Mouse (Mus musculus): ENCODE results near the gene Rnf113a2. TPM values are rescaled to one million over a fixed set of nuclear protein-coding genes. Genes with fewer than 3 reads are reported as not detected.

Gene Rnf113a2
- total RNA-seq, 2 experiments from 2014 or later = 5.8 to 6.7 TPM

DNA sequence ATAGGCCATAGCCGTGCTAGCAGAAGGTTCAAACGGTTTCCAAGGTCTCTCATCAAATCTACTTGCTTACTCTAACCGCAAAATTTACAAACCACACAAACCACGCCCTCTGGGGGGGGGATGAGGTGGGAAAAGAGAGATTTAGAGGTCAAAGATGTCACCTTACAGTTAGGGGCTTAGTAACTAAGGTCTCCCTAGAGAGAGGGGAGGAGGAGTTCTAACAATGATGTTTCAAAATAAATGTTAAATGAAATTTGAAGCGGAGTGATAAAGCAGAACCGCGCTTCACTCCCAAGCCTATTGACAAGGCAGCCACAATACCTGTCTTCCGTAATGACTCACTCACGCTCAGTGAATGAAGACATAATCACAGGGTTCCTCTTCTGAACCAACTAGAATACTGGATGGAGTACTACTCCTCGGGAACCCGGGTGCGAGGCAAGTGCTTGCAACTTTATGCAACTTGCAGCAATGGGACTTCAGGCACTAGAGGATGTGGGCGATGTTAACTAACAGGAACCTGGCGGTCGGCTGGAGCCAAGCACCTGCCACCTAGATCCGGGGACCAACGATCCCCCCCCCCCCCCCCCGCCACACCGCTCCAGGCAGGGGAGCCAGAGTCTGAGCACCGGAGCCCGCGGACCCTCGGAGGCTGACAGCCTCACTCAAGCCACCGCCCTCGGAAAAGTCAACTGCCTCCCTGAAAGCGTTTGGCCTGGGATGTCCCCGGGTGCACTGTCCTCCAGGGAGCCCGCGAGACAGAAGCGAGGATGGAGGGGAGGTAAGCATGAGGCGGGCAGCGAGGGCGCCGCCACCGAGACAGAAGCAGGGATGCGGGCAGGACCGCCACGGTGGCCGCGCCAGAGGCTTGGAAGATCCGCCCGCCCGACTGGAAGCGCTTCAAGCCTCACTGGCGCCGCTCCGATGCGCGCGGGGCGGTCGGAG lies 8.8 kb upstream of the Rnf113a2 start:
- intact Hi-C loops (cut with DNase I) = no loop called here
- no peak for DNase-seq

DNA sequence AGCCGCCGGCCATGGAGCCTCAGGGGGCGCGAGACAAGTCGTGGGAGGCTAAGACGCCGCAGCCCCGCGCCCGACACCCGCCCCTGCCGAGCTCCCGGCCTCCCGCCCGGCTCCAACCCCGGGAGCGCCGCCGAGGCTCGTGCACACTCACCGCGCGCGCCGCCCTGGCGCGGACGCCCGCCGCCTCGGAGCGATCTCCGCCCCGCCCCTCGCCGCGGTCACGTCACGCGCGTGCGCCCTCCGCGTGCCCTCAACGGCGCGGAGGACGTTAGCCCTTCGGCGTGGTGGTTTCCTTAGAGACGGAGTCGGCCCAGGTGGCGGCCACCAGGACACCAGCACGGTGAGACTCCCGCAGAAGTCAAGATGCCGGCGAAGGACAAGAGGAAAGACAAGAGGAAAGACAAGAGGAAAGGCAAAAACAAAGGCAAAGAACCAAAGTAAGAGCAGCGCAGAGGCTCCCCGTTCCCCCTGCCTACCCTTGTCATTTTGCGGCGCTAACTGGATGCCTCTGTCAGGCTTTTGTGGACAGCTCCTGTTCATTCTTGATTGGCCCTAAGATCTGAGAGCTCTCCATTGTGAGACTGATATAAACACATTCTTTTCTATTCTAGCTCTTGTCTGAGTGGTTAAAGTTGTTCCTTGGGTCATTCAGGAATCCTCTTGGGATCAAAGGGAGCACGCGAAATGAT lies 8.0 kb upstream of the Rnf113a2 start, which contains the start of the genes Entpd5 and Bbof1:
TSS of gene Entpd5 (minus strand) at position 211 of the 689 bp plus-strand sequence.
TSS of gene Bbof1 (plus strand) at position 253 of the 689 bp plus-strand sequence.
- intact Hi-C loops (cut with DNase I) = no loop called here
- DNase-seq = peak; percentile 85 to 86

DNA sequence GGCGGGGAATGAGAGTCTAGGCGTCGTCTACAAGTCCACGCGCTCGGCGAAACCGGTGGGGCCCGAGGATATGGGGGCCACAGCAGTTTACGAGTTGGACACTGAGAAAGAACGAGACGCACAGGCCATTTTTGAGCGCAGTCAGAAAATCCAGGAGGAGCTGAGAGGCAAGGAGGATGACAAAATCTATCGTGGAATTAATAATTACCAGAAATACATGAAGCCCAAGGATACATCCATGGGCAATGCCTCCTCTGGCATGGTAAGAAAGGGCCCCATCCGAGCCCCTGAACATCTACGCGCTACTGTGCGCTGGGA lies 568 bp downstream of the Rnf113a2 start:
- DNase-seq = no peak
- intact Hi-C loops (cut with DNase I) = loop anchor here (5.0 kb wide), 1 partner anchor 35 kb away; the partner anchor contains the start of genes Aldh6a1 and Lin52

DNA sequence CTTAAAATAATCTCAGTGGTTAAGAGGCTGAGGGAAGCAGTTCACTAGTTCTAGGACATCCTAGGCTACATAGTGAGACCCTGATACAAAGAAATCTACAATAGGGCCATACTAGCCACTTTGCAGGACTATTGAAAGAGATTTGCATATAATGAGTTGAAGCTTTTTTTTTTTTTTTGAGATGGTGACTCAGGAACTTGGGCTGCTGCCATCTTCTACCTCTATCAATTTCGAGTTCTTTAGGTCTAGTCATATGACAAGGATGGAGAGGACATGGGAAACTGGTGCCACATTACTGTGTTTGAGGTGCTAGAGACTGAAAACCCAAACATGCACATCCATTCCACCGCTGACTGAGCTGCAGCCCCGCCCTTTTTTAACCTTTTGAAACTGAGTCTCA lies 7.0 kb downstream of the Rnf113a2 start:
- intact Hi-C loops (cut with DNase I) = no loop called here

DNA sequence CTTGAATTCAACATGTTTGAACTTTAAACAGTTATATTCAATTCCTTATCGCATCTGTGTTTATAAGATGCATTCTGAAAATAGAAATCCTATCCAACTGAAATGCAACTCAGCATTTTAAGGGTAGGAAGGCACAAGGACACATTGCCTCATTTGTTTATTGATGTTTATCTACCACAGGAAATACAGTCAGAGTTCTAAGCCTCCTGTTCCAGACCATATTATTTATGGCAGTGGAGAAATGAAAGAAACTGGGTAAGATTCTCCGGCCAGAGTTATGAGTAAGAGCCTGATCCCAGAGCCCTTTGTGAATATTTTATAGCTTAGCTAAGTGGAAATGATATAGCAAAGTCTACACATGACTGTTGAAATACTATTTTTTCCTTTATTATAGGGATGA lies 12.8 kb downstream of the Rnf113a2 start:
- intact Hi-C loops (cut with DNase I) = no loop called here
- DNase-seq = no peak

More for the DNA sequence above, 7.0 kb downstream of the Rnf113a2 start:
- DNase-seq = no peak

DNA sequence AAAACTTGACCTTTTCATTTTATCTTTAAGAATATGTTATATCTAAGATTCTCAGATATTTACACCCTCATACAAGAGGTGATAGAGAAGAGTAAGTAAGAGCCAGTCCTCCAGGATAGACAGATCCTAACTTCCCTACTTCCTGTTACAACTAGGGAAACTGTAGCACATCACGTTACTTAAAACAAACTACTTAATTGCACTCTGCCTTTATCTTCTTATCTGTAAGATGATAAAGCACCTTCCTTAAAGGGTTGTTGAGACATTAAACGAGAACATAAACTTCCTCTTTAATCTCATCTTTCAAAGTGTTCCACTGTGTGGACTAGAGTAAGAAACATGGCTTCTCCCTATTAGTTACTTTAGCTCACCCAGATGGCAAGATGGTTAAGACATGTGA lies 21.7 kb downstream of the Rnf113a2 start:
- intact Hi-C loops (cut with DNase I) = no loop called here
- no peak for DNase-seq

DNA sequence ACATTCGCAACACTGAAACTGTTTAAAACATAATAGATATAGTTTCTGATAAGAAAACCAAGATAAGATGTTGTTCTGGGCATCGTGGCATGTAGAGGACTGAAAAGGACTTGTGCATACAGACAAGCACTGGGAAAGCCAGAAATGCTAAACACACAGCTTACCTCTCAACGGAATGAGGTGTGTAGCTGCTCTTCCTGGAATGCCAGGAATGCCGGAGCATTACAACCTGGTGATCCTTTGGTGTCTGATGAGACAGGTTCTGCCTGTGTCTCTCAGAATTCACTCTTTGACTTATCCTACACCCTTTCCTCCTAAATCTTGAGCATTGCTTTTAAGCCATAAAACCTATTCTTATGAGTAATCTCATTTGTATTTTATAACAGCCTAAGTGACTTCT lies 25.5 kb downstream of the Rnf113a2 start:
- DNase-seq = no peak
- intact Hi-C loops (cut with DNase I) = no loop called here

DNA sequence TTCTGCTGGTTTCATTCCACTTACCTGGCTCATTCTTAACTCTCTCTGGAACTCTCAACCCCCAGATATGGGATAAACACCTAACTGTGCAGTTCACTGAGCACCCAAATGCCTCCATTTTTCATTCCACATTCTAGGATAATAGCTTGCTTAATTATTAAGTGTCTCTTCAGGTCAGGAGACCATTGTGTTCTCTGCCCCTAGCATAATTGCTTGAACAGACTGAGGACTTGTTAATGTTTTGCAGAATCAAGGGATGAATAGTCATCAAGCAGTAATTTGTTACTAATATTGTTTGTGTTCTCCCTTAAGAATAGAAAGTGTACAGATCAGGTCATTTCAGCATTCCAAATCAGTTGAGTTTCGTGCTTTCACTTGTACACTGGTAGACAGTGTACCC lies 30.4 kb downstream of the Rnf113a2 start:
- intact Hi-C loops (cut with DNase I) = no loop called here
- DNase-seq = no peak

DNA sequence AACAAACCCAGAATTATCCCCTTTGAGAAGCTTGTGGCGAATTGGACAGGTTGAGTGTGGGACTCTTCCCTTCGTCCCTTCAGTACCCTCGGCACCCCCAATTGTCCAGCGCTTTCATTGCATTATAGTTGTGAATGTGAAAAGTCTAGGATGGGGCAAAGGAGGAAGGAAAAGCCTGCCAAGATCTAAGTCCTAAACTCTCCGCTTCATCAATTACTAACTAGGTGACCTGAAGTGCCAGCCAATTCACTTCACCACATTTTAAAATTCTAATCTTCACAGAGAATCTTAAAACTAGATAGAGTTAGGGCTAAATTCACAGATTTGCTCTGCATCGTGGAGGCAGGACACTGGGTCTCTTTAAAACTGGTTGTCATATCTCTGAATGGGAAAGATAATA lies 31.2 kb downstream of the Rnf113a2 start:
- intact Hi-C loops (cut with DNase I) = no loop called here

DNA sequence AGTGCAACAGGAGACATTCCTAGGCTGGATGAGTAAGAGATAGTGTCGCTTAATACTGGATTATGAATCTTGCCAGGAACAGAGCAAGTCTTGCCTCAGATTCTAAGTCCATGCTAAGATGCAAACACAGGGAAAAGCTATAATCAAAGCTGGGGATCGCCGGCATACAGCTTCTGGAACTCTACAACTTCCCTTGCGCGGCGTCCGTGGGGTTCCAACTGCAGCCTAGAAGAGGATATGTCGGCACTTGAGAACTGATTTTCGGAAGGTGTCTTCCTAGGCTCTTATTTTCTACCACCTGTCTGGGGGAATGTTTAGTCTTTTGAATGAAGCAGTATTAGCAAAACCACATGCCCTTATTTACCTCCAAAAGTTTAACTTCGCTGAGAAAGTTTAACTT lies 32.9 kb downstream of the Rnf113a2 start:
- no peak for DNase-seq
- intact Hi-C loops (cut with DNase I) = loop anchor here (5.0 kb wide), 1 partner anchor 33 kb away; the partner anchor contains the start of gene Rnf113a2

More for the DNA sequence above, 31.2 kb downstream of the Rnf113a2 start:
- DNase-seq = no peak

DNA sequence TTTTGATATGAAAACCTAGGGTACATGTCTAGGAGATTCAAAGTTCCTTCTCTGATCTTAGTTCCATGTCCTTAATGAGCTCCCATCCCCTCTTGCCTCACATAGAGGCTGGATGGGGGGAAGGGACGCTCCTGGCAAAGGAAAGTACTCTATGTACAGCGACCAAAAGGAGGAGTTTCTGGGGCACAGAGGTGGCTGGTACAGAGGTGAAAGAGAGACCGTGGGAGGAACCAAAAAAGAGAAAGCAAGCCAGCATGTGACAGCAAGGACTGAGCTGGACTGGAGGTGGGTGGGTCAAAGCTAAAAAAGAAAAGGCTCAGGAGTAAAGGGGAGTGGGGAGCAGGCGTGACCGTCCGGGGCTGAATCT lies 33.3 kb downstream of the Rnf113a2 start:
- peak in 1 of 2 experiments; percentile 11 for DNase-seq
- intact Hi-C loops (cut with DNase I) = loop anchor here (5.0 kb wide), 1 partner anchor 33 kb away; the partner anchor contains the start of gene Rnf113a2

DNA sequence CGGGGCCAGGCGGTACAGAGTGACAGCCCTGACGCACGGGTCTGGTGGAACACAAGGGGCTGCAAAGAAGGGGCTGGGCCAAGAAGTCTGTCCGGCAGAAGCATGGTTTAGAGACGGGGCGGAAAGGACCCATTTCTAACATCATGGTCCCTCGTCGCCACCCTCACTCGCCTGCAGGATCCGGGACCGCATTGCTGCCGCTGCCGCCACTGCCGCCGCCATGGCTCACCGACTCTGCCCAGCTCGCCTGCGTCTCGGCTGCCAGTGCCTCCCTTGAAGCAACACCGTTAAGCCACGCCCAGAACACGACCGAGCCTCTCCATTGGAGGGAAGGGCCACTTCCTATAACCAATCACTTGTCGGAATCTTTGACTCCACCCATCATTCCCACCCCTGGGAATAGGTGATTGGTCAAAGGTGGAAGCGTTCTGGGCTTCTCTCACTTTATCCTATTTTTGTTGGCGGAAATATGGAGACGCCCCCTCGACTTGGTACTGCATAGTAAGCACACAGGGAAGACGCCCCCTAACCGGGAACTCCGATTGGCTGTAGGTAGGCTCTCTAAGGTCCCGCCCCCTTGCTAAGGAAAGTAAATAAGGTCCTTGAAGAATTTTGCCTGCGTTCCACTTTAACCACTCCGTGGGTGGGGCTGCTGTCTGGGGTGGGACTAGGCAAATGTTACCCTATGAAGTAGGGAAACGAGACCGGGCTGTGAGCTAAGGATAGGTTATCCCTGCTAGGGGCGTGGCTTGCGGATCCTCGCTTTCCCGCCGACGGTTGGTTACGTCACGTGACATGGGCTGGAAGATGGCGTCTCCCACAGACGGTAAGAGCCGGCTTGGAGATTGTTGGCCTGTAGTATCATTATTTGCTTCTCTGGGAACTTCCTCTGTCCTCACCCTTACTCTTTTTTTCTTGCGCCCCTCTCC lies 34.0 kb downstream of the Rnf113a2 start, which contains the start of the genes Aldh6a1 and Lin52:
TSS of gene Aldh6a1 (minus strand) at position 287 of the 929 bp plus-strand sequence.
TSS of gene Lin52 (plus strand) at position 705 of the 929 bp plus-strand sequence.
- peak; percentile 90 to 95 for DNase-seq
- intact Hi-C loops (cut with DNase I) = loop anchor here (5.0 kb wide), 1 partner anchor 34 kb away; the partner anchor contains the start of gene Rnf113a2

DNA sequence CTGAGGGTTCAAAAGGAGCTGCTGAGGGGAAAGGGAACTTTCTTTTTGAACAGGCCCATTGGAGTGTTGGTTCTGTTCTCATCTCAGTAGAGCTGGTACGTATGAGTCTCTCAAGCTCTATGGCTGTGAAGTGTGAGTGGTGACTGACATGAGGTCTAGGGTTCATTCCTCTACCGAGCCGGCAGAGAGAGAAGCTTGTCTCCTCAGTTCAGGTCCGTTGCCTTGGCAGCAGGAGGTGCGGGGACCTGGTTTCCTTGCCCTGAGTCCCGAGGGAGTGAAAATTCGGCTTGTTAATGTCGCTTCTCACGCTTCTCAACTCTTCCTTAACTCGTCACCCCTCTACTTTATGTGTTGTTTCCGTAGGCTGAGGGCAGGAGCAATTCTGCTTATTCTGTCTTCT lies 34.8 kb downstream of the Rnf113a2 start:
- intact Hi-C loops (cut with DNase I) = loop anchor here (5.0 kb wide), 1 partner anchor 34 kb away; the partner anchor contains the start of gene Rnf113a2

DNA sequence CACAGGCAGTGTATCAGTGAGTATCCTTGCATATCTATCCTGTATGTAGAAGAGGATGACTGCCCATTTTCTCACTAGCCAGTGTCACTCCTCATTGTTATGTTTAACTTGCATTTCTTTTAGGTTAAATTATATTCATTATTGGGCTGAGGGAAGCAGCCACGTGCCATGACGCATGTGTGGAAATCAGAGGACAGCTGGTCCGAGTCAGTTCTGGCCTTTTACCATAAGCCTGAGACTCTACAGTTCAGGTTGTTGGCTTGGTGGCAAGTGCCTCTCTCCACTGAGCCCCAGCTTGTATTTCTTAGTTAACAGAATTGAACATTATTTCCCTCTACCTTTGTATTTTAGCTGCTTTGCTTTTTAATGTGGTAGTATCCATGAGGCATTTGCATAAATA lies 39.9 kb downstream of the Rnf113a2 start:
- no peak for DNase-seq

More for the DNA sequence above, 34.8 kb downstream of the Rnf113a2 start:
- DNase-seq = peak in 1 of 2 experiments; percentile 15

DNA sequence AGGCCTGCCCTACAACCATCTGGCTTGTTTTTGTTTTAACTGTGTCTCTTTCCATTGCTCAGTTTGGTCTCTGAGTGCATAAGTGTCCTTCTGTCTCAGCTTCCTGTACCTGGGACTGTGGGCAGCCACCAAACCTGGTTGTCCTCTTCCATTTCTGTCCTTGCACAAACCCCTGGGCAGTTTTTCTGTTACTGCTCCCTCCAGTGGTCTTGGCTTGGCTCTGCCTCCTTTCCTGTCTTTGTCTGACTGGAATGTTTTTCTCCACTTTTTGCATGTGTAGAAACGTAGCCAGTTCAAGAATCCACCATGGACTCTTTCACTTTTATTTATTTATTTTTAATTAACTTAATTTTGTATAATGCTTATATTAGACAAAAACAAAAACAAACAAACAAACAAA lies 42.8 kb downstream of the Rnf113a2 start:
- no peak for DNase-seq
- intact Hi-C loops (cut with DNase I) = no loop called here

More for the DNA sequence above, 39.9 kb downstream of the Rnf113a2 start:
- intact Hi-C loops (cut with DNase I) = no loop called here

DNA sequence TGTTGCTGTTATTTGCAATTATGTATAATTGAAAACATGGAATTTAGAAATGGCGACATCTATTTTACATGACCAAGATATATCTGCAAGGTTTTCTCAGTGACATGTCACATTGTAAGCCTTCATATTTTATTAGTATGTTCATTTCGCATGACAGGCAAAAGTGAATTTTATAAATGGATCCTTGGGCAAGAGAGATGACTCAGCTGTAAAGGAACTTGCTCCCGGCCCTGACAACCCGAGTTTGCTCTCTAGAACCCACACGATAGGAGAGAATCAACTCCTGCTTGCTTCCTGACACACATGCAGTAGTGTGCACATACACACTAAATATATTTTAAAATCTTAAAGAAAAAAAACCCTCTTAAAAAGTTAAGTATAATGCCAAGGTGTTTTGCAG lies 44.4 kb downstream of the Rnf113a2 start:
- DNase-seq = no peak
- intact Hi-C loops (cut with DNase I) = no loop called here

DNA sequence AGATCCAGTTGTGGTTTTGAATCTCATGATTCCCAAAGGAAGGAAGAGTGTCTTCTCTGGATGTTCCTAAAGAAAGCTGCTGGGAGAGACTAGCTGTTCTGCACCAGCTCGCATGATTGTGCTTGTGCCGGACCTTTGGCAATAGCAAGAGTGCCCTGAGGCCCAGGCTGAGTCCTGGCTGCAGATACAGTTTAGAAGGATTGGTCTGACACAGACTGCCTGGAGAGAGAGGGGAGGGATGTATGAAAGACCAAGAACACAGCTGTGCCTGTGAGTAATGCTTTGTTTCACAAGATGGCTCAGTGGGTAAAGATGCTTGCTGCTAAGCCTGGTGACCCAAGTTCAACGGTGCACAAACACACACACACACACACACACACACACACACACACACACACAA lies 45.9 kb downstream of the Rnf113a2 start:
- intact Hi-C loops (cut with DNase I) = no loop called here
- no peak for DNase-seq
